In the genomic region with DNA sequence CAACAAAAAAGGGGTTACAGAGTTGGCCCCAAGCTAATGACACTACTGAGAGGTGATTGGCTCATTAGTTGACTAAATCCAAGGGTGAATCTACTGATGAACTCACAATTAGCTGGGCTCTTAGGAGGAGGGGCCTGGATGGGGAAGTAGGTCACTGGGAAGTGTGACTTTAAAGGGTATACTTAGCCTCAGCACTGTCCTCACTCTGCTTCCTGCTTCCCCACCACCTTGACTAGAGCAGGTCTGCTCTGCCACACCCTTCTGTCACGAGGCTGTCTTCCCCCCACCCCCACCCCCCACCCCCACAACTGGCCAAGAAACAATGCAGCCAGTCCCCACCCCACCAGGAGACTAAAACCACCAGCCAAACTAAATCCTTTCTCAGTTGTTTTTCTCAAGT, we compare ENCODE assay signal across 27 mouse cellular contexts. TPM values are rescaled to one million over a fixed set of nuclear protein-coding genes. Genes with fewer than 3 reads are reported as not detected.
DNase-seq lines count a peak whose midpoint lies in the region; ATAC-seq and TF ChIP-seq lines count a peak whose summit lies in the region.
"Had no signal": no experiment of that assay in that cellular context is flagged by ENCODE, and none has a peak within 500 bp of the region (broad histone marks: within the 10 kb centered on the region; RNA-seq: fewer than 3 reads in every experiment).

No protein-coding gene starts in this region.

- H3K9me3 ChIP-seq in intestine, postnatal 0 days (ENCODE audit: control insufficient read depth), result no peaks in the 10 kb centered on the region
- H3K9me3 ChIP-seq: embryonic facial prominence, embryonic 13.5 days; forebrain, embryonic 12.5 days; heart, embryonic 10.5 days; heart, embryonic 15.5 days had no signal

- H3K27me3 ChIP-seq in intestine, postnatal 0 days (replicated peaks; ENCODE audit: control insufficient read depth, insufficient read depth, low read length), result no peaks in the 10 kb centered on the region

- H3K27ac ChIP-seq in intestine, postnatal 0 days (ENCODE audit: low read depth, low read length), result no peak overlapping the region
- H3K27ac ChIP-seq: embryonic facial prominence, embryonic 13.5 days; forebrain, embryonic 12.5 days; gastrocnemius, adult 2 months; heart, embryonic 10.5 days; heart, embryonic 15.5 days; hindbrain, embryonic 14.5 days had no signal

- TF ChIP-seq CTCF in intestine, postnatal 0 days (IDR thresholded peaks at IDR 0.05; ENCODE audit: low read depth), result no peak

- H3K36me3 ChIP-seq in intestine, postnatal 0 days (ENCODE audit: control insufficient read depth, insufficient read depth), result no peaks in the 10 kb centered on the region
- H3K36me3 ChIP-seq: embryonic facial prominence, embryonic 13.5 days; forebrain, embryonic 12.5 days; heart, embryonic 10.5 days; heart, embryonic 15.5 days had no signal

- H3K4me3 ChIP-seq in intestine, postnatal 0 days (ENCODE audit: low read depth, low read length), result no peak overlapping the region
- H3K4me3 ChIP-seq: embryonic facial prominence, embryonic 13.5 days; forebrain, embryonic 12.5 days; gastrocnemius, adult 2 months; heart, embryonic 10.5 days; heart, embryonic 15.5 days had no signal

- peak; percentile 17 for DNase-seq in retina, postnatal 1 day
- DNase-seq in retina, embryonic 14.5 days (ENCODE audit: low spot score), result no peak
- DNase-seq in urinary bladder, postnatal 36 days (ENCODE audit: low spot score in 2 of 2), result no peak
- DNase-seq in heart, adult 8-10 months (ENCODE audit: low spot score), result no peak
- no peak for DNase-seq in cerebellum, adult 8-10 months
- no peak for DNase-seq in spleen, postnatal 36 days (ENCODE audit: low spot score in 2 of 2)
- DNase-seq: adrenal gland, adult 2 months; adrenal gland, postnatal 36 days; B cell, adult 2 months; cerebellum, adult 11 months; cerebellum, adult 9-10 months; cerebellum, postnatal 25 days; forebrain, postnatal 0 days; gastrocnemius, adult 2 months; gastrocnemius, postnatal 25 days; heart, adult 11 months; heart, postnatal 14 days; kidney, adult 11 months had no signal

- H3K9ac ChIP-seq in intestine, postnatal 0 days (ENCODE audit: low read depth, low read length), result no peak overlapping the region
- H3K9ac ChIP-seq: embryonic facial prominence, embryonic 13.5 days; forebrain, embryonic 12.5 days; forebrain, postnatal 0 days; heart, embryonic 15.5 days; hindbrain, embryonic 14.5 days had no signal

- H3K4me1 ChIP-seq in intestine, postnatal 0 days (replicated peaks; ENCODE audit: control insufficient read depth, insufficient read depth, low read length), result no peaks in the 10 kb centered on the region
- H3K4me1 ChIP-seq: embryonic facial prominence, embryonic 13.5 days; forebrain, embryonic 12.5 days; heart, embryonic 10.5 days; heart, embryonic 15.5 days had no signal

- H3K4me2 ChIP-seq in intestine, postnatal 0 days (replicated peaks; ENCODE audit: low read depth), result 0 out of 2 replicates have a peak overlapping the region, but pooled peaks have one; percentile 13
- H3K4me2 ChIP-seq: embryonic facial prominence, embryonic 13.5 days; forebrain, embryonic 12.5 days; heart, embryonic 15.5 days; hindbrain, embryonic 14.5 days had no signal

- ATAC-seq in common myeloid progenitor, adult 5-6 weeks (replicated peaks; ENCODE audit: low read depth, poor library complexity, severe bottlenecking), result peak; percentile 60; the same call in 1 of the 2 replicates
- no peak for ATAC-seq in intestine, postnatal 0 days
- ATAC-seq: CD4-positive, CD25-positive, alpha-beta regulatory T cell, adult 4 months; forebrain, postnatal 0 days had no signal

- whole genome bisulfite sequencing in intestine, postnatal 0 days, result 13% methylated on average over 1 of the region's 1 CpGs

RNA-seq across cellular contexts. Expression of a gene that starts 18.6 kb away (rescaled TPM):
- not detected in 2 replicates for total RNA-seq in common myeloid progenitor, adult 5-6 weeks (2017)
- 0.55 and 0.78 TPM in 2 replicates for polyA plus RNA-seq in intestine, postnatal 0 days (2015; fragmentation: Nextera tagmentation; extraction: Ambion mirVana)
- total RNA-seq in heart, adult 8-10 months (2022), result not detected
- total RNA-seq: heart, postnatal 14 days; hematopoietic stem cell, adult 5-6 weeks had no signal
- polyA plus RNA-seq: CD4-positive, CD25-positive, alpha-beta regulatory T cell, adult 4 months had no signal

RNA-seq across cellular contexts. Expression of a gene that starts 19.5 kb away (rescaled TPM):
- 0.27 TPM in 1 of 2 replicates, not detected in the other for total RNA-seq in common myeloid progenitor, adult 5-6 weeks (2017)
- 5.4 and 6.8 TPM in 2 replicates for polyA plus RNA-seq in intestine, postnatal 0 days (2015; fragmentation: Nextera tagmentation; extraction: Ambion mirVana)
- total RNA-seq in heart, adult 8-10 months (2022), result not detected
- total RNA-seq: forebrain, postnatal 0 days; gastrocnemius, adult 2 months; gastrocnemius, postnatal 25 days; hematopoietic stem cell, adult 5-6 weeks had no signal

RNA-seq across cellular contexts. Expression of a gene that starts 55.3 kb away (rescaled TPM):
- total RNA-seq in common myeloid progenitor, adult 5-6 weeks (2017), result 115 and 119 TPM in 2 replicates
- 0.74 and 0.77 TPM in 2 replicates for polyA plus RNA-seq in intestine, postnatal 0 days (2015; fragmentation: Nextera tagmentation; extraction: Ambion mirVana)
- 1 to 10 TPM in 1 of 4 experiments, under 1 TPM in 3; 0.27 to 2.8 (median 0.52) TPM for total RNA-seq in heart, adult 8-10 months (2022)

Comparison
In these comparisons a context has a peak if more than half of its experiments do, and no peak if none do; other contexts are left out.
1. RNA of a gene that starts 55.3 kb away (total RNA-seq): 115 to 119 TPM in common myeloid progenitor, adult 5-6 weeks; 0.27 to 2.8 TPM in heart, adult 8-10 months; every median in the first group is over 10 times any median in the second.